Mouse (Mus musculus) neural tube, embryonic 13.5 days (tissue): ENCODE measurements around the gene Gpbp1. TPM values are rescaled to one million over a fixed set of nuclear protein-coding genes. Genes with fewer than 3 reads are reported as not detected.

Experiments
- ATAC-seq: fragments of 200-750 bp; cut with Nextera tagmentation; 2 replicates; pipeline ENCODE4 v1.8.0; 2017; ENCODE audit warnings: low read depth, mild to moderate bottlenecking, moderate TSS enrichment, moderate library complexity
- H3K27ac ChIP-seq: fragments of 300-500 bp; sonication (generic); replicated peaks from 2 replicates; pipeline ENCODE4 v1.5.1; 2015; ENCODE audit warnings: moderate library complexity, mild to moderate bottlenecking, inconsistent platforms
- H3K27me3 ChIP-seq: fragments of 300-500 bp; sonication (generic); 2 replicates; pipeline ENCODE4 v1.6.1; 2015; ENCODE audit warnings: mild to moderate bottlenecking, inconsistent platforms
- H3K36me3 ChIP-seq: fragments of 300-500 bp; sonication (generic); 2 replicates; pipeline ENCODE4 v1.6.1; 2015; ENCODE audit warnings: mild to moderate bottlenecking, inconsistent platforms
- H3K4me1 ChIP-seq: fragments of 300-500 bp; sonication (generic); replicated peaks from 2 replicates; pipeline ENCODE4 v1.6.1; 2015; ENCODE audit warnings: inconsistent platforms
- H3K4me2 ChIP-seq: fragments of 300-500 bp; sonication (generic); 2 replicates; pipeline ENCODE4 v1.6.1; 2015; ENCODE audit warnings: inconsistent platforms, mild to moderate bottlenecking, moderate library complexity
- H3K4me3 ChIP-seq: fragments of 300-500 bp; sonication (generic); 2 replicates; pipeline ENCODE4 v1.5.1; 2015; ENCODE audit warnings: mild to moderate bottlenecking, inconsistent platforms
- H3K9ac ChIP-seq: fragments of 300-500 bp; sonication (generic); 2 replicates; pipeline ENCODE4 v1.6.1; 2015; ENCODE audit warnings: moderate library complexity, mild to moderate bottlenecking, inconsistent platforms
- H3K9me3 ChIP-seq: fragments of 300-500 bp; sonication (generic); 2 replicates; pipeline ENCODE4 v1.6.1; 2016; ENCODE audit warnings: inconsistent platforms
- WGBS: fragments of 180-500 bp; shearing (Covaris S2); methylation state at CpG from one replicate; pipeline ENCODE4 v1.1.7; 2015; 5-methylcytosine and 5-hydroxymethylcytosine counted together
- polyA plus RNA-seq: library from polyadenylated mRNA; unstranded; fragments of >200 nt; fragmentation: Nextera tagmentation; extraction: Ambion mirVana; gene quantifications from 2 replicates; pipeline ENCODE4 v1.2.1, GENCODE M21; 2015

The Gpbp1 gene
- polyA plus RNA-seq, 1 experiment from 2014 or later = 97.9 TPM

DNA sequence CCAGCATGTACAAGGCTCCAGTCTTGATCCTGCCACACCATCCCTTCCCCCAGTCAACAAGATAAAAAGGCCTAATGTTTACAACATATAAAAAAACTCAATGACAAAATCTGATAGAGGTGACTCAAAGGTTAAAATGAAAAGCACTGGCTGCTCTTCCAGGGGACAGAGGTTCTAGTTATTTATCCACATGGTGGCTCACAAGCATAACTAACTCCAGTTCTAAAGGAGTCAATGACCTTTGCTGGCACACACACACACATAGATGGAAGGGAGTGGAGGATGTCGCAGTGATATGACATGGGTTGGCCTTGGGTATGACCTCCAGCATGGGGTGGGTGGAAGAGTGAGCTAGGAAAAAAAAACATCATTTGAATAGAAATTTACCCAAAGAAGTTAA, 58.7 kb downstream of the Gpbp1 start:
- Histone ChIP-seq H3K36me3 (peaks cover 25% of the 10 kb centered on the region), H3K27me3 (no peaks in the 10 kb centered on the region), H3K4me3 (no peak overlapping the region), H3K27ac (no peak overlapping the region), H3K9ac (no peak overlapping the region), H3K9me3 (no peaks in the 10 kb centered on the region), H3K4me1 (no peaks in the 10 kb centered on the region), H3K4me2 (no peak overlapping the region)
- ATAC-seq = no peak
- 83% methylated on average over 1 of the region's 1 CpGs for WGBS

DNA sequence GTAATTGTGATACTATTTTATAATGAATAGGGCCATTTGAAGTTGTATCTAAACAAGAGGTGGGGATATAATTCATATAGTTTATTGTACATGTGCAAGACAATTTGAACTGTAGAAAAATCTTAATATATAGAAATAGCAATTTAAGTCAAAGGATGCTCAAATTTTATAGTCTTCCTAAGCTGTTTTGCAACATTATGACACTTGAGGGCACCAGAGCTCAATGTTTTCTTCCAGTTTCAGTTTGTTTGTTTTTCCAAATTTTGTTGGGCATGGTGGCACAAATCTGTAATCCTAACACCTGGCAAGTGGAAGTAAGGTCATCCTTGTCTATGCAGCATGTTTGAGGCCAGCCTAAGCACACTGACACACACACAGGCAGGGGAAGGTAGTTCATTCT, 68.6 kb downstream of the Gpbp1 start:
- H3K27ac ChIP-seq = no peak overlapping the region
- no peak overlapping the region for H3K4me3 ChIP-seq
- H3K4me1 ChIP-seq = no peaks in the 10 kb centered on the region
- no peaks in the 10 kb centered on the region for H3K9me3 ChIP-seq
- no peak overlapping the region for H3K4me2 ChIP-seq
- peaks cover 14% of the 10 kb centered on the region for H3K36me3 ChIP-seq
- no peaks in the 10 kb centered on the region for H3K27me3 ChIP-seq
- no peak overlapping the region for H3K9ac ChIP-seq
- no peak for ATAC-seq

DNA sequence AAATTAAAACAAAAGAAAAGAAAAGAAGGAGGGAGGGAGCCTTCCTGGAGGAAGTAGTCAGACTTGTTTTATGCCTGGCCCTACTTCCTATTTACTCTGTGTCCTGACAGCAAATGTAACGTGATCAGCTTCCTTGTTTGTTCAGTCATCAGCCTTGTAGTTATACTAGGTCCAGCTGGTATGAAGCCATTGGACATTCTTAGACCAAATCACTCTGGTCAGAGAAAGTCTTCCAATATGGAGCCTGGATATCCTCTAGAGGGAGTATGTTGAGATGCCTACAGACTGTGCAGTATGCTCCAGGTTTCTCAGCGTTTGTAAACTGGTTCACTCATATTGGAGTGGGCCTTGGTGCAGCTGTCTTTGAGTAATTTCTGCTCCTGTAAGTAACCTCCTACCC, 71.8 kb downstream of the Gpbp1 start:
- Histone ChIP-seq H3K27me3 (no peaks in the 10 kb centered on the region), H3K27ac (no peak overlapping the region), H3K4me2 (no peak overlapping the region), H3K4me1 (no peaks in the 10 kb centered on the region), H3K4me3 (no peak overlapping the region), H3K9ac (no peak overlapping the region), H3K36me3 (0 out of 2 replicates have a peak, but pooled peaks cover 3% of the 10 kb centered on the region), H3K9me3 (no peaks in the 10 kb centered on the region)
- 0 out of 2 replicates have a peak, but pooled peaks have one; percentile 43 for ATAC-seq
- WGBS = 77% methylated on average over 2 of the region's 2 CpGs

DNA sequence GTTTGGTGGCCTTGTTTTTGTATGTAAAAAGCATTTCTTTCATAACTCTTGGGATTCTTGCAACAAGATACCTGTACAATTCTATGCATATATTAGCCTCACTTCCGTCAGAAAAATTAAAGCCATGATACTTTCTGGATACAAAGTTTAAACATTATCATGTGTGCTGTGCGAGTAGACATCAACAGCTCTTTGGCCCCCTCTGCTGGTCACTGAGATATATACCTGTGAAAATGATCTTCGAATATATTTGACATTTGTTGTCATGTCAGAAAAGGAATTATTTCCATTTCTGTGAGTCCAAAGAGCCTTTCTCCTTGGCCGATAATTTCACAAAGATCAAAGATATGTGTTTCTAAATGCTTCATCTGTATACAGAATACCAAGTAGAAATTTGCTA, 76.8 kb downstream of the Gpbp1 start:
- 38% methylated on average over 4 of the region's 4 CpGs for WGBS
- Histone ChIP-seq H3K9me3 (no peaks in the 10 kb centered on the region), H3K4me2 (no peak overlapping the region), H3K27ac (no peak overlapping the region), H3K4me1 (no peaks in the 10 kb centered on the region), H3K9ac (no peak overlapping the region), H3K4me3 (no peak overlapping the region), H3K27me3 (no peaks in the 10 kb centered on the region), H3K36me3 (no peaks in the 10 kb centered on the region)
- ATAC-seq = no peak

DNA sequence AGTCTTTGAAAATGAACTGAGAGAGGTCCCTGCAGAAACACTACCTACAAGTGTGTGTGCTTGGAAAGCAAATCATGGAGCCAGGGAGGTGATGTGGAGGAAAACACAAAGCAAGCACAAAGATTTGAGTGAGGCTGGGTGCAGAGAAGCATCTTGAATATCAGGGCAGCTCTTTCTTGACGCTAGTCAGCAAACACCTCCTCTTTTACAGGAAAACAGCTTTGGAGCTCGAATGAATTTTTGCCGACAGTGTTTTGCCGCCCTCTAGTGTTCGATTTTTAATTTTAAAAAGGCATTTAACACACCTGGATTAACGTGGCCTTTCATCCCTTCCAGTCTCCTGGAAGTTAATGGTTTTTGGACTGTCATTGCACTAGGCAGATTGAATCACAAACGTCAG, 79.1 kb downstream of the Gpbp1 start:
- no peaks in the 10 kb centered on the region for H3K27me3 ChIP-seq
- no peak overlapping the region for H3K9ac ChIP-seq
- no peaks in the 10 kb centered on the region for H3K4me1 ChIP-seq
- no peaks in the 10 kb centered on the region for H3K36me3 ChIP-seq
- no peak overlapping the region for H3K4me3 ChIP-seq
- no peaks in the 10 kb centered on the region for H3K9me3 ChIP-seq
- ATAC-seq = no peak
- WGBS = 4% methylated on average over 7 of the region's 7 CpGs
- H3K4me2 ChIP-seq = no peak overlapping the region
- no peak overlapping the region for H3K27ac ChIP-seq

DNA sequence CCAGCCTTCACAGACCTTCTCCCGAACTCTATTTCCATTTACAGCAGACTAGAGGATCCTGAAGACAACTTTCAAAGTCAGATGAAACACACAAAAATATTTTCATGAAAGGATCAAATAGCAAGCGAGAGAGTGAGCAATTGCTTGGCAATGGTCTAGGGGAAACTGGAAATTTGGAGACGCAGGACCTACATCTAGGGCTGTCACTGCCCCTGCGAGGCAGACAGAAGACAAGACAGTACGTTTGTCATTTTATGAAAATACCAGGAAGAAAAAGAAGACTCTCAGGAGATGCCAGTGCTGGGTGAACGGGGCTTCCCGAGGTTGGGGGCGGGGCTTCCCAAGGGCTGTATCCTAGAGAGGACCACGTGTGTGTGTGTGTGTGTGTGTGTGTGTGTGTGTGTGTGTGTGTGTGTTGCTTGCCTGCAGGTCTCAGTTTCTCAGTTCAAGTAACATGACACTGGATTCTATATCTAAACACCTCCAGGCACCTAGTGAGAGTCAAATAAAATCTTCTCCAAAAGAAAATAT, 83.0 kb downstream of the Gpbp1 start:
- WGBS = 64% methylated on average over 9 of the region's 9 CpGs
- H3K9me3 ChIP-seq = no peaks in the 10 kb centered on the region
- ATAC-seq = no peak

DNA sequence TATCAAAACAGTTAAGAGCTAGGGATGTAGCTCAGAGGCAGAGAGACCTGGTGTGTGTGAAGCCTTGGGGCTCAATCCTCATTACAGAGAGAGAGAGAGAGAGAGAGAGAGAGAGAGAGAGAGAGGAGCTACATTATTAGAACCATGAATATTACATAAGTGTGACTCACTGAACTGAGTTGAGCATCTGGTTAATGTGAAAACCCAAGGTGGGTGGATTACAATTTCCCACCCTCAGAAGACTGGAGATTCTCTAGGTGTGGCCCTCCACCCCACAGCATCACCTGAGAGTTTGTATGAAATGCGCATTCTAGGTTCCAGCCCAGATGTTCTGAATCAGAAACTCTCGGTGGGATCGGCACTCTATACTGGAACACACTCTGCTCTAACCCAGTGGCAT, 84.0 kb downstream of the Gpbp1 start:
- no peak for ATAC-seq
- 92% methylated on average over 3 of the region's 3 CpGs for WGBS
- H3K4me1 ChIP-seq = no peaks in the 10 kb centered on the region

More for the DNA sequence above, 83.0 kb downstream of the Gpbp1 start:
- H3K36me3 ChIP-seq = no peaks in the 10 kb centered on the region
- H3K9ac ChIP-seq = no peak overlapping the region
- H3K4me3 ChIP-seq = no peak overlapping the region
- H3K4me1 ChIP-seq = no peaks in the 10 kb centered on the region
- no peaks in the 10 kb centered on the region for H3K27me3 ChIP-seq
- no peak overlapping the region for H3K27ac ChIP-seq
- no peak overlapping the region for H3K4me2 ChIP-seq

DNA sequence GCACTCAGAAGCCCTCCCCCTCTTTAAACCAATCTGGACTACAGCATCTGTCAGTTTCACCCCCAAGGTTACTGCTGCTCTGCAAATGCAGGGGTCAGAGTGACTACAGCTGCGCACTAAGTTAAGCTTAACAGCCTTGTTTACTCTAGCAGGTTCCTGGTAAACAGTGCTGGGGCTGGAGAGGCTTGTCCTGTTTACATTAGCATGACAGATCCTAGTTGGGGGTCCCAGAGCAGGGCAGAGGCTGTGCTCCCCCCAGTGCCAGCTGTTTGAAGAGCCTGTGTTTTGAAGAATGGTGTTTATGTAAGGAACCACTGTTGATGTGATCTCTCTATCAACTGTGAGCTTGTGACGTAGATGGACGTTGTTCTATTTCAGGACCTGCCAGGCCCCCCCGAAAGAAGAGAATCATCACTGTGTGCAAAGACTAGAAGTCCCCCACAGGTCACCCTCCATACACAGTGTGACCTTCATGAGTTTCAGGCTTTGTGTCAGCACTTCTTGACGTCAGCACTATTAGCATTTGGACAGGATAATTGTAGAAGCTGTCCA, 92.2 kb downstream of the Gpbp1 start:
- no peak overlapping the region for H3K4me2 ChIP-seq
- 48% methylated on average over 5 of the region's 5 CpGs for WGBS
- H3K4me1 ChIP-seq = 0 out of 2 replicates have a peak, but pooled peaks cover 6% of the 10 kb centered on the region
- no peak overlapping the region for H3K9ac ChIP-seq
- no peaks in the 10 kb centered on the region for H3K36me3 ChIP-seq
- H3K9me3 ChIP-seq = no peaks in the 10 kb centered on the region
- no peak overlapping the region for H3K27ac ChIP-seq
- ATAC-seq = 0 out of 2 replicates have a peak, but pooled peaks have one; percentile 23
- H3K27me3 ChIP-seq = no peaks in the 10 kb centered on the region
- H3K4me3 ChIP-seq = no peak overlapping the region

More for the DNA sequence above, 84.0 kb downstream of the Gpbp1 start:
- no peak overlapping the region for H3K27ac ChIP-seq
- H3K4me2 ChIP-seq = no peak overlapping the region
- H3K27me3 ChIP-seq = no peaks in the 10 kb centered on the region
- H3K36me3 ChIP-seq = no peaks in the 10 kb centered on the region
- H3K9me3 ChIP-seq = no peaks in the 10 kb centered on the region
- no peak overlapping the region for H3K4me3 ChIP-seq
- H3K9ac ChIP-seq = no peak overlapping the region

DNA sequence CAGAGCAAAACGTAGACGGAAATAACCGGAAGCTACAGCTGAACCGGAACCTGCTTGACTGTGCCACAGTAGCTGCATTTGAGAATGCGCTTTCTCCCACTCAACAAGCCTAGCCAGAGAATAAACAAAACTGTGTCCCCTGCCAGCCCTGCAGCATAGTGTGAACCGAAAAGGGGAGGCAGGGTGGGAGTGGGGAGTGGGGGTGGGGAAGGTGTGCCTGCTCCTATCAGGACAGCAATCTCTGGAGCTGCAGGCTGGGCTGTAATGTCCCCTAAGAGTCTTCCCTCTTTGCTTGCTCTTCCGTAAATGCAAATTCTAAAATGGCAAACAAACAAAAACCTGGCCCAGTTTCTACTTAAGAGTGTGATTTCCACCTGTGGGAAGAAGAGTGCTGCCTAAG, 92.8 kb downstream of the Gpbp1 start:
- Histone ChIP-seq H3K27ac (no peak overlapping the region), H3K4me2 (no peak overlapping the region), H3K27me3 (no peaks in the 10 kb centered on the region), H3K4me3 (no peak overlapping the region), H3K9me3 (no peaks in the 10 kb centered on the region), H3K36me3 (no peaks in the 10 kb centered on the region), H3K4me1 (0 out of 2 replicates have a peak, but pooled peaks cover 6% of the 10 kb centered on the region), H3K9ac (no peak overlapping the region)
- 58% methylated on average over 7 of the region's 7 CpGs for WGBS
- ATAC-seq = no peak

DNA sequence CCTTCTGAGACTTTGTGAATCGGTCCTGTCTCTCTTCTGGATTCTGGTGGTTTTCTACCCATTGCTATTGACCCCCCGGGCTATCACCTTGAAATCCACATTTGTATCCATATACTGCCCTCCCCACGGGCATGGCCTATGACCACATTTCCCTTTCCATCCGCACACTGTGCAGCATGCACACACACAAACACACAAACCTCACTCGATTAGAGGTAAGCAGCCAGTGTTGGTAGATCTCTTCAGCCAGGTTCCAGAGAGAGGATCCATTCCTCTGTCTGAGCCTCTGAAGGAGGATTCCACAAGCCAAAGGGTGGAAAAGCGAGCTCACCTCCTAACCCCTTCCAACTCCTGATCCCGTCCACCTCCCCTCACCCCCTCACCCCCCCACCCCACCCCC, 94.4 kb downstream of the Gpbp1 start:
- no peak overlapping the region for H3K4me2 ChIP-seq
- ATAC-seq = no peak
- no peak overlapping the region for H3K4me3 ChIP-seq
- no peaks in the 10 kb centered on the region for H3K36me3 ChIP-seq
- H3K27ac ChIP-seq = no peak overlapping the region
- 97% methylated on average over 7 of the region's 7 CpGs for WGBS
- no peaks in the 10 kb centered on the region for H3K27me3 ChIP-seq
- H3K9ac ChIP-seq = no peak overlapping the region
- H3K9me3 ChIP-seq = no peaks in the 10 kb centered on the region
- H3K4me1 ChIP-seq = 0 out of 2 replicates have a peak, but pooled peaks cover 6% of the 10 kb centered on the region

DNA sequence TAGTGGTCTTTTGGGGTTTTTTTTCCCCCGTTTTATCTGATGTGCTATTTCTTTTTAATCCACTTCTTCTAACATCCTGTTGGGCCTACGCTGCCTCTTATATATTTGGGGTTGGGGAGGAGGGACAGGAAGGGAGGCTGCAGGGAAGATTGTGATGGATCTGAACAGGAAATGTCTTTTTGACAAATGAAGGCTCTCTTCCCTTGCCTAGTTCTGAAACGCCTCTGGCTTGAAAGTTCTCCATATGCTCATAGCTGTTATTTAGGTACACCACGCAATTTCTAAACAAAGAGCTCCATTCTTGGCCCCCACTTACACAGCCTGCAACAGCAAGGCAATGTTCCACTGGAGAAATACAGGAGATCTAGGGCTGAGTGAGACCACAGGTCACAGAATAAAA, 95.0 kb downstream of the Gpbp1 start:
- no peak overlapping the region for H3K4me3 ChIP-seq
- no peak overlapping the region for H3K27ac ChIP-seq
- 0 out of 2 replicates have a peak, but pooled peaks cover 6% of the 10 kb centered on the region for H3K4me1 ChIP-seq
- no peak for ATAC-seq
- H3K36me3 ChIP-seq = no peaks in the 10 kb centered on the region
- H3K9ac ChIP-seq = no peak overlapping the region
- 69% methylated on average over 4 of the region's 4 CpGs for WGBS
- H3K27me3 ChIP-seq = no peaks in the 10 kb centered on the region
- H3K9me3 ChIP-seq = no peaks in the 10 kb centered on the region
- no peak overlapping the region for H3K4me2 ChIP-seq

DNA sequence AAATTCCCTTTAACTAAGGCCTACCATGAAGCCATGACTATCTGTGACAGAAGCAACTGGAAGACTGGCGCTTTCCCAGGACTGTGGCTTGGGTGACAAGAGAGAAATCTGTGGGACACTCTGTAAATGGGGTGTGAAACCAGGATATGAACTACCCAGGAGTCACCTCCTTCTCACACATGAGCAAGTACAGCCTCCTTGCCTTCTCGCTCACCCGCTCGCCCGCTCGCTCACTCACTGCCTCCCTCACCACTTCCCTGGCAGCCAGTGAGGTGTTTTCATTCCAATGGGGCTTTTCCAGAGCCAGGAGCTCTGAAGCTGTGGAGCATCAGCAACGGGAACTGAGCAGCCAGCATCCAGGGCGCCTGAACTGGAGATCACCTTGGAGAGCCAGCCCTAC, 95.6 kb downstream of the Gpbp1 start:
- WGBS = 85% methylated on average over 8 of the region's 8 CpGs
- H3K27me3 ChIP-seq = no peaks in the 10 kb centered on the region

DNA sequence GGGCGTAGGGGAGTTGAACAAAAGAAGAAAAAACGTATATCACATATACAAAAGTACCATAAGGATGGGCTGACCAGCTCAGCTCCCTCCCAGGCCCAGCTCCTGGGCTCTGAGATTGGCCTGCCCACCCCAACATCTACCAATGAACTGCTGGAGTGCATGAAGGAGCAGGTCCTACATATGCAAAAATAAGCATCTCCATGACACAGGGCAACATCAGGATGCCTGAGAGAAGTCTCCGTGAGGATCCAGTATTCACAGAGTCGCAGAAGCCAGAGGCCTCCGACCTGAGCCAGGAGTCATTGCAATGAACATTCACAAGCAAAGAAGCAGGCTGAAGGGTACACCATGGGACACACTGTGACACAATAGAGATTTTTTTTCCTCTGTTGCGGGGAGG, 96.5 kb downstream of the Gpbp1 start:
- H3K9me3 ChIP-seq = no peaks in the 10 kb centered on the region
- H3K27me3 ChIP-seq = no peaks in the 10 kb centered on the region
- H3K4me2 ChIP-seq = no peak overlapping the region
- H3K9ac ChIP-seq = no peak overlapping the region
- 0 out of 2 replicates have a peak, but pooled peaks cover 6% of the 10 kb centered on the region for H3K4me1 ChIP-seq
- ATAC-seq = no peak
- no peak overlapping the region for H3K27ac ChIP-seq
- WGBS = 55% methylated on average over 6 of the region's 6 CpGs
- H3K4me3 ChIP-seq = no peak overlapping the region
- H3K36me3 ChIP-seq = no peaks in the 10 kb centered on the region

More for the DNA sequence above, 95.6 kb downstream of the Gpbp1 start:
- H3K27ac ChIP-seq = no peak overlapping the region
- H3K9me3 ChIP-seq = no peaks in the 10 kb centered on the region
- H3K36me3 ChIP-seq = no peaks in the 10 kb centered on the region
- no peak overlapping the region for H3K9ac ChIP-seq
- no peak overlapping the region for H3K4me2 ChIP-seq
- no peak for ATAC-seq
- H3K4me1 ChIP-seq = 0 out of 2 replicates have a peak, but pooled peaks cover 6% of the 10 kb centered on the region
- no peak overlapping the region for H3K4me3 ChIP-seq
